Mouse (Mus musculus) myocyte (in vitro differentiated cells): ENCODE measurements around the gene Arf1. TPM values are rescaled to one million over a fixed set of nuclear protein-coding genes. Genes with fewer than 3 reads are reported as not detected.

Experiments used
- H3K27me3 ChIP-seq: one replicate; pipeline ENCODE4 v1.6.1; 2011; ENCODE audit not compliant: control insufficient read depth, insufficient read depth, insufficient read length
- H3K36me3 ChIP-seq: one replicate; pipeline ENCODE4 v1.6.1; 2011; ENCODE audit not compliant: control insufficient read depth, insufficient read depth
- H3K4me2 ChIP-seq: one replicate; pipeline ENCODE4 v1.6.1; 2011; ENCODE audit warnings: low read depth, control low read depth
- H3K4me3 ChIP-seq: one replicate; pipeline ENCODE4 v1.5.1; 2011; ENCODE audit warnings: mild to moderate bottlenecking, control low read depth, moderate library complexity
- H3K79me2 ChIP-seq: one replicate; pipeline ENCODE4 v1.6.1; 2011; ENCODE audit not compliant: control insufficient read depth, insufficient read depth
- H3ac ChIP-seq: one replicate; pipeline ENCODE4 v1.6.1; 2011; ENCODE audit not compliant: control insufficient read depth, insufficient read length
- CEBPB ChIP-seq: IDR thresholded peaks from 2 replicates; pipeline ENCODE4 v1.6.1; 2011; ENCODE audit warnings: mild to moderate bottlenecking, moderate library complexity; ENCODE audit not compliant: poor library complexity, insufficient read depth, severe bottlenecking
- E2F4 ChIP-seq: IDR thresholded peaks from one replicate; pipeline ENCODE4 v1.6.1; 2011; ENCODE audit warnings: mild to moderate bottlenecking, control low read depth, moderate library complexity; ENCODE audit not compliant: insufficient read depth
- MAX ChIP-seq: IDR thresholded peaks from one replicate; pipeline ENCODE4 v1.6.1; 2011; ENCODE audit warnings: low read depth, mild to moderate bottlenecking, control low read depth
- MYOD1 ChIP-seq, 3 experiments: IDR thresholded peaks; one replicate each; pipeline ENCODE4 v1.6.1; 2011; ENCODE audit warnings: control low read depth in 2 of 3, low read depth in 2 of 3, mild to moderate bottlenecking in 2 of 3, moderate library complexity in 1 of 3; ENCODE audit not compliant: insufficient read length in 2 of 3, control insufficient read depth in 1 of 3
- MYOG ChIP-seq, 3 experiments: IDR thresholded peaks; one replicate each; pipeline ENCODE4 v1.6.1; 2011; ENCODE audit warnings: control low read depth in 2 of 3, low read depth in 2 of 3, mild to moderate bottlenecking in 2 of 3; ENCODE audit not compliant: insufficient read length in 2 of 3, control insufficient read depth in 1 of 3, insufficient read depth in 1 of 3
- POLR2A ChIP-seq: IDR thresholded peaks from one replicate; pipeline ENCODE4 v1.6.1; 2011; ENCODE audit warnings: low read depth, mild to moderate bottlenecking, control low read depth, moderate library complexity; ENCODE audit not compliant: insufficient read length
- POLR2AphosphoS2 ChIP-seq: IDR thresholded peaks from one replicate; pipeline ENCODE4 v1.6.1; 2011; ENCODE audit warnings: low read depth, control low read depth; ENCODE audit not compliant: insufficient read length
- REST ChIP-seq: IDR thresholded peaks from one replicate; pipeline ENCODE4 v1.6.1; 2011; ENCODE audit warnings: mild to moderate bottlenecking, control low read depth, moderate library complexity; ENCODE audit not compliant: insufficient read depth, insufficient read length
- SRF ChIP-seq: IDR thresholded peaks from one replicate; pipeline ENCODE4 v1.6.1; 2011; ENCODE audit warnings: low read depth; ENCODE audit not compliant: control insufficient read depth, insufficient read length
- TCF12 ChIP-seq: IDR thresholded peaks from one replicate; pipeline ENCODE4 v1.6.1; 2011; ENCODE audit warnings: mild to moderate bottlenecking, control low read depth; ENCODE audit not compliant: poor library complexity, insufficient read depth, severe bottlenecking
- USF1 ChIP-seq: IDR thresholded peaks from one replicate; pipeline ENCODE4 v1.6.1; 2011; ENCODE audit warnings: low read depth, mild to moderate bottlenecking, control low read depth, moderate library complexity
- polyA plus RNA-seq: library from polyadenylated mRNA; unstranded; fragments of >200 nt; fragmentation: generic; extraction: Trizol; gene quantifications from one replicate; pipeline ENCODE4 v1.2.1, GENCODE M21; 2012; ENCODE audit warnings: missing spikeins

The Arf1 gene
- polyA plus RNA-seq, 1 experiment: 500 TPM

GRCm38 (mm10) chr11:59169807-59170206, 58.3 kb downstream of the Arf1 start:
- no peaks in the 10 kb centered on the region for H3K36me3 ChIP-seq
- TF ChIP-seq TCF12 (no peak), MYOD1 (IDR thresholded peaks at IDR 0.05; ENCODE audit: control insufficient read depth in 1 of 3, insufficient read length in 2 of 3, low read depth in 2 of 3) (no peak)
- no peak overlapping the region for H3K4me3 ChIP-seq
- H3K79me2 ChIP-seq: no peaks in the 10 kb centered on the region
- no peak overlapping the region for H3K4me2 ChIP-seq
- H3ac ChIP-seq: no peak overlapping the region
- peaks cover 13% of the 10 kb centered on the region for H3K27me3 ChIP-seq

- Histone ChIP-seq H3K79me2 (no peaks in the 10 kb centered on the region), H3K27me3 (peaks cover 7% of the 10 kb centered on the region)
Observed at GRCm38 (mm10) chr11:59165616-59166241, 62.3 kb downstream of the Arf1 start.

GRCm38 (mm10) chr11:59164384-59164783, 63.7 kb downstream of the Arf1 start:
- Histone ChIP-seq H3K27me3 (peaks cover 7% of the 10 kb centered on the region), H3ac (no peak overlapping the region), H3K4me2 (peak overlapping the region; percentile 92), H3K79me2 (no peaks in the 10 kb centered on the region), H3K4me3 (peak overlapping the region; percentile 36), H3K36me3 (no peaks in the 10 kb centered on the region)
- TF ChIP-seq MYOD1 (IDR thresholded peaks at IDR 0.05; ENCODE audit: control insufficient read depth in 1 of 3, insufficient read length in 2 of 3, low read depth in 2 of 3): no peak
- no peak for TF ChIP-seq CEBPB
- no peak for TF ChIP-seq REST

More at GRCm38 (mm10) chr11:59165616-59166241, 62.3 kb downstream of the Arf1 start:
- no peaks in the 10 kb centered on the region for H3K36me3 ChIP-seq
- TF ChIP-seq CEBPB (no peak), SRF (no peak), REST (no peak), POLR2AphosphoS2 (no peak), TCF12 (no peak), USF1 (no peak), MAX (no peak), POLR2A (no peak)
- no peak overlapping the region for H3K4me2 ChIP-seq
- H3K4me3 ChIP-seq: no peak overlapping the region
- no peak overlapping the region for H3ac ChIP-seq

- H3K79me2 ChIP-seq: no peaks in the 10 kb centered on the region
- H3K36me3 ChIP-seq: no peaks in the 10 kb centered on the region
- peak within 1 kb of the TSS; percentile 36 for H3K4me3 ChIP-seq
- peak within 1 kb of the TSS; percentile 56 for H3ac ChIP-seq
- H3K4me2 ChIP-seq: peak within 1 kb of the TSS; percentile 92
- TF ChIP-seq TCF12 (no peak), REST (no peak), MYOG (IDR thresholded peaks at IDR 0.05; ENCODE audit: control insufficient read depth in 1 of 3, insufficient read depth in 1 of 3, insufficient read length in 2 of 3, low read depth in 2 of 3) (peak in 1 of 3 experiments; percentile 22), MYOD1 (IDR thresholded peaks at IDR 0.05; ENCODE audit: control insufficient read depth in 1 of 3, insufficient read length in 2 of 3, low read depth in 2 of 3) (no peak), POLR2AphosphoS2 (peak; percentile 88), POLR2A (peak; percentile 87), SRF (peak; percentile 45)
- H3K27me3 ChIP-seq: peaks cover 7% of the 10 kb centered on the region
Observed at GRCm38 (mm10) chr11:59163255-59164236, 64.5 kb downstream of the Arf1 start, which contains the start of gene Iba57. Iba57 (minus strand) TSS chr11:59163739.

GRCm38 (mm10) chr11:59162443-59163254, 65.4 kb downstream of the Arf1 start:
- H3K4me2 ChIP-seq: peak overlapping the region; percentile 90
- peaks cover under 1% of the 10 kb centered on the region for H3K27me3 ChIP-seq
- peak overlapping the region; percentile 56 for H3ac ChIP-seq
- peak overlapping the region; percentile 36 for H3K4me3 ChIP-seq
- no peaks in the 10 kb centered on the region for H3K79me2 ChIP-seq
- TF ChIP-seq MYOG (IDR thresholded peaks at IDR 0.05; ENCODE audit: control insufficient read depth in 1 of 3, insufficient read depth in 1 of 3, insufficient read length in 2 of 3, low read depth in 2 of 3) (no peak), CEBPB (no peak), SRF (no peak), TCF12 (no peak), E2F4 (no peak), MYOD1 (IDR thresholded peaks at IDR 0.05; ENCODE audit: control insufficient read depth in 1 of 3, insufficient read length in 2 of 3, low read depth in 2 of 3) (no peak), REST (no peak), MAX (no peak)
- H3K36me3 ChIP-seq: no peaks in the 10 kb centered on the region

Other genes starting within 250 kb of the Arf1 start
- gene Obscn, start 91.9 kb downstream of the Arf1 start, polyA plus RNA-seq: 25.0 TPM
- 3.8 TPM for gene Iba57, start 64.5 kb downstream of the Arf1 start, polyA plus RNA-seq
- 0.04 TPM for gene Gjc2, start 45.1 kb downstream of the Arf1 start, polyA plus RNA-seq
- 63.5 TPM for gene Guk1, start 36.1 kb downstream of the Arf1 start, polyA plus RNA-seq
- 36.0 TPM for gene Mrpl55, start 25.8 kb downstream of the Arf1 start, polyA plus RNA-seq
- gene 2310033P09Rik, start 19.9 kb downstream of the Arf1 start, polyA plus RNA-seq: 13.3 TPM
- not detected for gene Wnt3a, start 62.5 kb upstream of the Arf1 start, polyA plus RNA-seq
- gene Wnt9a, start 78.7 kb upstream of the Arf1 start, polyA plus RNA-seq: 11.6 TPM
- gene Prss38, start 147.4 kb upstream of the Arf1 start, polyA plus RNA-seq: not detected
- 4.5 TPM for gene Jmjd4, start 221.8 kb upstream of the Arf1 start, polyA plus RNA-seq
- 67.2 TPM for gene Snap47, start 222.9 kb upstream of the Arf1 start, polyA plus RNA-seq
- gene Zfp867, start 244.2 kb upstream of the Arf1 start, polyA plus RNA-seq: 1.3 TPM